Mouse (Mus musculus) left cerebral cortex, adult 6 months (tissue): ENCODE data around the gene Vsig2. TPM values are rescaled to one million over a fixed set of nuclear protein-coding genes. Genes with fewer than 3 reads are reported as not detected.

ENCODE experiments used
- long read RNA-seq, 2 experiments: library from polyadenylated mRNA; unstranded; transcript quantifications; one replicate each; pipeline ENCODE4 v2.0.0; 2019 to 2020
- polyA plus RNA-seq: library from polyadenylated mRNA; unstranded; fragments of <200 nt; fragmentation: Nextera tagmentation; gene quantifications from 2 replicates; pipeline ENCODE4 v1.2.3, GENCODE M21; 2021

Vsig2 gene
- polyA plus RNA-seq, result 3.4 and 4.1 TPM in 2 replicates
- long read RNA-seq, experiment 1, partial matches to known transcripts, result 0 of 2 reads
- long read RNA-seq, experiment 1, other reads (novel, unspliced or antisense), result 2 of 2 reads
- long read RNA-seq, experiment 2, partial matches to known transcripts, result 1 of 149 reads
- long read RNA-seq, experiment 2, other reads (novel, unspliced or antisense), result 147 of 149 reads

DNA sequence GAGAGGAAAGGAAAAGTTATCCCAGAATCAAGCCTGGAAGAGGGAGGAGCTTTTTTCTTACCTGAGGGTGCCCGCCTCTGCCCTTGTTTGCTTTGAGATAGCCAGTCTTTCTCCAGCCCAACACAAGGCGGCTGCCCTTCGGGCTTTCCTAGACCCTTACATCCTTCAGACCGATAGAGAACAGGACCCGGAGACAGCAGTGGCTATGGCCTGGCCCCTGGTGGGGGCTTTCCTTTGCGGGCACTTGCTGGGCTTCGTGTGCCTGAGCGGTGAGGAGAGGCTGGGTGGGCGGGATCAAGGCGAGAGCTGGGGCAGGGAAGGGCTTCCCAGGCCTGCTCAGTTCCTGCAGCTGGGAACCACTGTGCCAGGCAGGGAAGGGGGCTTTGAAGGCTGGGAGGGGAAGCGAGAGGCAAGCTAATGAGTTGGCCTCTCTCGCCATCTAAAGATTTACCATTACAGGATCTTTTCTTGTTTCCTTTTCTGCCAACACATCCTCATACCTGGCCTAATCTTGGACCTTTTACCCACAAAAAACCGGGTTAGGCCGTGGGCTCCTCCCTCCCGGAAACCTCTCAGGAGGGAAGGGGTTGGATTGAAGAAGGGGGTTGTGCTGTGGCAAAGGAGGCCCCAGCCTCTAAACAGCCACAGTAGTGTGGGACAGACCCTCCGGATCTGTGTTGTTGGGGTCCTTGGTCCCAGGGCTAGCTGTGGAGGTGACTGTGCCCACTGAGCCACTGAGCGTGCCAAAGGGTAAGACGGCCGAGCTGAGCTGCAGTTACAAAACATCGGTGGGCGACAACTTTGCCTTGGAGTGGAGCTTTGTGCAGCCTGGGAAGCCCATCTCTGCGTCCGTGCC, at the start of gene Vsig2:
TSS of gene Vsig2 (plus strand) at position 86 of the 856 bp plus-strand sequence.

DNA sequence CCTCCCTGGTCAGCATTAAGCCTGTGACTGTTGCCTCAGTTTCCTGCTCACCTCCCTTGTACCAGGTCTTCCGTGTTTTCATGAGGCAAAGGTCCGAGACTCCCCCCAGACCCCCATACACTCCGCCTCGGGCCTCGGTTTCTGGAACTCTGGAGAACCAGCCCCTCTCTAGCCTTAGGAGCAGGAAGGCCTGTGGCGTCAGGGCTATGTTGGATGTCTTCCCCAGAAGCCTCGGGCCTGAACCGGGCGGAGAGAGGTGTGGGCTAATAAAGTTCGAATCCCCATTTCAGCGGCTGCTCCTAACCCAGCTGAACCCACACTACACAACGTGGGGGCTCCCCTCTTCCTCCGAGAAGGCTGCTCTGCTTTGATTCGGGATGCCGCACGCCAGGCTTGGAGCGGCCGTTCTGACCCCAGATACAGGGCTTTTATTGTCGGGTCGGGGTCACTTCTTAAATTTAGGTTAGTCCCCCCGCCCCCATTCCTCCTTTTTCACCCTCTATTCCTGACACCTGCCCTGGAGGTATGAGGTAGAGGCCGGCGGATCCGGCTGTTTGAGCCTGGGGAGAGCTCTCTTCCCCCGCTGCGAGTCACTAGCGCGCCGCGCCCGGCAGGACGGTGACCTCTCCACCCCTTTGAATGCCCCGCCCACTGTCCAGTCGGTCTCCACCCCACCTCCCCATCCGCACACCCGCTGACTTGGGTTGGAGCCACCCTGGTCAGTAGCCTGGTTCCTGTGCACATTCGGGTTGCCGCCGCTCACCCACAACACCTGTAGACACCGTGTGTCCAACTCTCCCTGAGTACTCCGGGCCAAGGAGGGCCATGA, 11.4 kb upstream of the Vsig2 start, which contains the start of gene Esam:
TSS of gene Esam (plus strand) at position 683 of the 829 bp plus-strand sequence.

GRCm38 (mm10) chr9:37552536-37553293, 13.7 kb downstream of the Vsig2 start, which contains the start of gene Nrgn:
Gene Nrgn, minus strand, starts transcription at chr9:37552904.

DNA sequence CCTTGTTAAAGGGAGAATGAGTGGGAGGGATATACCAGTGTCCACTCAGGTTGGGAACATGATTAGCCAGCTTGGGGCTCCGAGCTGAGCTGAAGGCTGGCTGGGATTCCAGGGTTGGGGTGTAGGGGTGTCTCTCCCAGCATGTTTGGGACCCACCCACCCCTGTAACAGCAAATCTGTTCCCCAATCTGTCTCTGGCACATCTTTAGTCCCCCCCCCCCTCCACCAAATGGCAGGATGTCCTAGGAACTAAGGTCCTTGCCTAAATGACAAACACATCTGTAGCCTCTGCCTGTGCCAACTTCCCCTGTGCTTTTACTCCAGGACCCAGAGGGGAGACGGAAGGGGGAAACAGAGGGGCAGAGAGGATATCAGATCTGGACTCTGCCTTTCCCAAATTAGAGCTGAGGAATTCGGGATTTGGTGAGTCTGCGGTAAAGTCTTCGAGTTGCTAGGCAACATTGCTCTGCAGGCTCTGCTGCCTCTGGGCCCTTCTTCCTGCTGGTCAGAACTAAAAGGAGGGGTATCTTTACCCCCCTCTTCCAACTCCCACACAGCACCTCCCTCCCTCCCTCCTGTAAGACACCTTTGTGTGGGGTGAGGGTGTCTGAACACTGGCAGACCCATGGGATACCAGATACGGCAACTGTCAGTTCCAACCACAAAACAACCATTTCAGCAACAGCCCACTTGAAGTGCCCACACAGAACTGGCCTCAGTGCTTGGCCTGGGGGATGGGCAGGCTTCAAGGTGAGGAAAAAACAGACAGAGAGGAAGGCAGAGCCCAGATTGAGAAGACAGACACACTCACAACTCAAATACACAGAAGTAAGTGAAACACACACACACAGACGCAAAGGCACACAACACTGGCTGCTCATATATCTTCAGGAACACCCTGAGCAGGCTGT, 16.0 kb downstream of the Vsig2 start, which contains the start of gene Siae:
TSS of gene Siae (plus strand) at position 861 of the 911 bp plus-strand sequence.

Other genes with a start within 250 kb of the Vsig2 start
- gene Ccdc15, start 190.8 kb upstream of the Vsig2 start, polyA plus RNA-seq, result 1.1 and 1.4 TPM in 2 replicates
- 50.7 and 55.6 TPM in 2 replicates for gene Hepacam, start 171.9 kb upstream of the Vsig2 start, polyA plus RNA-seq
- 0.65 and 1.8 TPM in 2 replicates for gene Robo4, start 137.4 kb upstream of the Vsig2 start, polyA plus RNA-seq
- 0.86 and 1.0 TPM in 2 replicates for gene Robo3, start 106.0 kb upstream of the Vsig2 start, polyA plus RNA-seq
- 3.1 and 4.4 TPM in 2 replicates for gene Msantd2, start 49.9 kb upstream of the Vsig2 start, polyA plus RNA-seq
- 19.0 and 20.7 TPM in 2 replicates for gene Esam, start 11.2 kb upstream of the Vsig2 start, polyA plus RNA-seq
- 196 and 564 TPM in 2 replicates for gene Nrgn, start 13.6 kb downstream of the Vsig2 start, polyA plus RNA-seq
- 14.4 and 16.3 TPM in 2 replicates for gene Siae, start 16.4 kb downstream of the Vsig2 start, polyA plus RNA-seq
- 6.6 and 7.7 TPM in 2 replicates for gene Spa17, start 74.5 kb downstream of the Vsig2 start, polyA plus RNA-seq
- gene Tbrg1, start 118.1 kb downstream of the Vsig2 start, polyA plus RNA-seq, result 74.7 and 81.0 TPM in 2 replicates
- gene Panx3, start 130.0 kb downstream of the Vsig2 start, polyA plus RNA-seq, result not detected in 2 replicates
- gene Olfr160, start 177.0 kb downstream of the Vsig2 start, polyA plus RNA-seq, result not detected in 2 replicates
- gene Olfr874, start 205.9 kb downstream of the Vsig2 start, polyA plus RNA-seq, result not detected in 2 replicates
- gene Olfr875, start 232.6 kb downstream of the Vsig2 start, polyA plus RNA-seq, result not detected in 2 replicates